Mouse (Mus musculus) T-helper 2 cell (primary cell): Measurements from ENCODE around the gene 1700109H08Rik.
"Not testable (repeated sequence)": the region's sequence is repeated elsewhere in the genome, so short reads cannot be mapped to it uniquely, and the experiment has no call there.

ENCODE experiments used
- in situ Hi-C: fragments of 300-600 bp; cut with MboI, MseI; formaldehyde crosslinking; loops from one replicate; pipeline ENCODE4 v1.15.1; 2025; ENCODE audit warnings: high pct_unique_total_duplicates

Gene 1700109H08Rik

DNA sequence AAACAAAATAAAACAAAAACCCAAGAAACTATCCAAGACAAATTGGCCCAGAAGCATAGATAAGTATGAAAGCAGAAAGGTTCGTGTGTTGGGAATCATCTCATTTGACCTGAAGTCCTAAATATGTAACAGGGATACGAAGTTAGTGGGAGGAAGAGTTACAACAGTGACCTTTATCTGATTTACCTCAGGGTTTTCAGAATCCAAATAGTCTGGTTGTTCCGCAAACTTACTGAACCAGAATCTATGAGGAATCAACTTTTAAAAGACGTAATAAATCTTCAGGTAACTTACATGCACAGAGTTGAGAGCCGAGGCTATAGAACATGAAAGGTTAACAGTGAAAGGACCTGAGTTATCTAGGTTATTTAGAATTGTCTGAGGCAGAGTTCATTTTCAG lies 27.4 kb downstream of the 1700109H08Rik start:
- in situ Hi-C loops = loop anchor here (5.0 kb wide), 1 partner anchor 46 kb away; no protein-coding TSS in a partner anchor

DNA sequence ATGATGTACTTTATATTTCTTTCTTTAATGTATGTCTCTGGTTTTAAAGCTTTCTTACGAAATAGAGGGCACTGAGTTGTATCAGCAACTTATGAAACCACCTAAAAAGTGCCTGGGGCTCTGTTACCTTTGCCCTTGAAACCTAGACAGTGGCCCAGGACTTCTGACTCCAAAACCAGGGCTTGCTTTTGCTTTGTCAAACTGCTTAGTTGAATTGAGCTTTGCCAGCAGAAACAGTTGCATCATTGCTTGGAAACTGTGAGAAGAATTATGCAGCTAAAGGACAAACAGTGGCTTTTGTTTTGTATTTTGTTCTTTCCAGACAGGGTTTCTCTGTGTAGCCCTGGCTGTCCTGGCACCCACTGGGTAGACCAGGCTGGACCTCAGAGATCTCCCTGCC lies 28.9 kb downstream of the 1700109H08Rik start:
- in situ Hi-C loops = no loop called here

DNA sequence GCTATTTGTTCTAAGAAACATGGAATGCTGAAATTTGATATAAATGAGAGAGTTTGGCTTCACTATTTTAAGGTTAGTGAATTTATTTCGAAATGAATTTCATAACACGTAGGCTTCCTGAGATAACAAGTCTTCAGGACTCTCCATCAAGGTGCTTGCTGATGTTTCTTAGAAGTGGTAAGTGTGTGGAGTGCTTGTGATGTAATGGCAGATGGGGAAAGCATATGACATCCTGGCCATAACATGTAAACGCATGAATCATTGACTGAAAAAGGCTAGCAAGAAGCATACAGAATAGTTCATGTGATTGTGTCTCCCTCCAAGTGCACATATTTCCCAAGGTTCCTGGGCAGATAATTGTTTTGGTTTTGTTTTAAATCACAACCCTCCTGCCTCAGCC lies 29.4 kb downstream of the 1700109H08Rik start:
- in situ Hi-C loops = no loop called here

- in situ Hi-C loops = no loop called here
Measured at GRCm38 (mm10) chr5:3607114-3607513, 35.7 kb downstream of the 1700109H08Rik start.

GRCm38 (mm10) chr5:3609241-3609640 lies 37.9 kb downstream of the 1700109H08Rik start:
- in situ Hi-C loops = no loop called here

DNA sequence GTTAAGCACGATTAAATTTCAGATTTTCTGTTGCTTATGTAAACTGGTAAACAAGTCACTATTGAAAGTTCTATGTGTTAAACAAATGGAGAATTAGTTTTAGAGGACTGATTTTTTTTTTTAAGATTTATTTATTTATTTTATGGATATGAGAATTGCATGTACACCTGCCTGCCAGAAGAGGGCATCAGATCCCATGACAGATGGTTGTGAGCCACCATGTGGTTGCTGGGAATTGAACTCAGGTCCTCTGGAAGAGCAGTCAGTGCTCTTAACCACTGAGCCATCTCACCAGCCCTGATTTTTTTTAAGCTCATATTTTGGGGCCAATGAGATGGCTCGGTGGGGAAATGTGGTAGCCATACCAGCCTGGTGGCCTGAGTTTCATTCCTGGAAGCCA lies 40.5 kb downstream of the 1700109H08Rik start:
- in situ Hi-C loops = not testable (repeated sequence)

DNA sequence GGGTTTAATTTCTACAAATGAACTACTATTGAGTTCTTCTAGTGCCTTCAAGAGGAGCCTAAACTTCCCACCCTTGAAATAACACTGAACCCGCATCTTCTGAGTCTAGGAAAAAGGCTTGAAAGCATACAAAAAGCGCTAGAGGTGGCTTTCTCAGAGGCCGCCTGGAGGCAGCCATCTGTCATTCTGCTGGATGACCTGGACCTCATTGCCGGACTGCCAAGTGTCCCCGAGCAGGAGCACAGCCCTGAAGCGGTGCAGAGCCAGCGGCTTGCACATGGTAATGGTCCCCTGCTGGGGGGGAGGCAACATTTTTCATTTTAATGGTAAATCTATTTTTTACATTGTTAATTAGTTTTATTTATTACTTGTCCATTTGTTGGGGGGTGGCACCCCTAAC lies 49.1 kb downstream of the 1700109H08Rik start:
- in situ Hi-C loops = no loop called here

GRCm38 (mm10) chr5:3630055-3630454 lies 58.7 kb downstream of the 1700109H08Rik start:
- in situ Hi-C loops = no loop called here

DNA sequence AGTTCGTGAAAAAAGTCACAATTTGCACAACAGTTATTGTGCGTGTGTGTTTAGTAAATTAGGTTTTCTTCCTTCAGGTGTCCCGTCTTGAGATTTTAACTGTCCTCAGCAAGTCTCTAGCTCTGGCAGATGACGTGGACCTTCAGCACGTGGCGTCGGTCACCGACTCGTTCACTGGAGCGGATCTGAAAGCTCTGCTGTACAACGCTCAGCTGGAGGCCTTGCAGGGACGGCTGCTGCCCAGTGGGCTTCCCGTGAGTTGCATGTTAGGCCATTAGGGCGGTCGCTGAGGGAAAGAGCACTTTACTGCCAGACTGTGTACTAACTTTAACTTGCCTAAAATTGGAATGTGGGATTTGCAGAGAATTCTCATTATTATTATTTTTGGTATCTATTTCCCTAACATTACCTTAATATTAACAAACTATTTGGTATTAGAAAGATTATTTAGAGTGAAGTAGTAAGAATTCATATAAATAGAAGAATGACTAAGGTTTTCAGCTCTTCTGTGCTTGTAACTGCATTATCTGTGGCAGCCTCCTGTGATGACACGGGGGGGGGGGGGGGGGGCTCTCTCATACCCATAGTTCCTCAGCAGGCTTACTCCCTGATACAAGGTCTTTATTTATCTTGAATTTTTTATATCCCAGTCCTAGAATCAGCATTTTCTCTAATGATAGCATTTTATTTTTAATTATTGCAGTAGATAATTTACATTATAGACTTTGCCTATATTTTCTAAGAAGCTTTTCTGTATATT lies 60.3 kb downstream of the 1700109H08Rik start:
- in situ Hi-C loops = no loop called here

DNA sequence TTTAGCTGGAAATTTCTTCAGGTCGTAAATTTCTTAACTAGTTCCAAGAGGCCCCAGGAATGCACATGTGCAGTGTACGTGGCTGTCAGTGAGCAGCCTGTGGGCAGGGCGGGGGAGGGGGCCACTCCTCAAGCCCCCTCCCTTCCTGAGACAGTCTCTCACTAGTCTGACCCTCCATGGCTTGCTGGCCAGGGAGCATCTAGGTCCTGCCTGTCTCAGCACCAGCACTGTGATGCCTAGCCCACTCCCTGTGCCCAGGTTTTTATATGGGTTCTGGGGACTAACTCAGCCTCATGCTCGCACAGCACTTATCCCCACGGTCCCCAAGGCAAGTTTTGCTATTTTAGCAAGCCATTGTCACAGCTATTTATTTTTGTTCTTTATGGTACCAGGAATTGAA lies 60.9 kb downstream of the 1700109H08Rik start:
- in situ Hi-C loops = no loop called here

- in situ Hi-C loops = no loop called here
Measured at GRCm38 (mm10) chr5:3633315-3633714, 61.9 kb downstream of the 1700109H08Rik start.

DNA sequence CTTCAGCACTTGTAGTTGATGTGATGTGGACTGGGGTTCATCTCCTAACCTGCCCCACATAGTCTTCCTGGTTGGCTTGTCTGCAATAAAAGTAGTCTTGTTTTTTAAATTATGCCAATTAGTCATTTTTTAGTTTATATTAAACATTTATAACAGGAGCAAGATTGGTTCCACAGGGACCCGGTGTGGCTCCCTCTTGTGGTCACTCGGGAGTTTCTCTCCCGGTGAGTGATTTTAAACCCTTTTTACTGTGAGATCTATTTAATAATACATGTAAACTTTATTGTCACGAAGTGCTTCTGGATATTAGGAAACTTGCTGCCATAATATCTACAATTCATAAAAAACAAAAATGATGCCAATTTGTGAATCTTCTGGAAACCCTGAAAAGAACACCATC lies 62.6 kb downstream of the 1700109H08Rik start:
- in situ Hi-C loops = no loop called here
